Mouse (Mus musculus) myocyte (in vitro differentiated cells): ENCODE data around the gene Ephx4.

Source experiments
- CEBPB ChIP-seq: IDR thresholded peaks from 2 replicates; pipeline ENCODE4 v1.6.1; 2011; ENCODE audit warnings: mild to moderate bottlenecking, moderate library complexity; ENCODE audit not compliant: poor library complexity, insufficient read depth, severe bottlenecking
- E2F4 ChIP-seq: IDR thresholded peaks from one replicate; pipeline ENCODE4 v1.6.1; 2011; ENCODE audit warnings: mild to moderate bottlenecking, control low read depth, moderate library complexity; ENCODE audit not compliant: insufficient read depth
- MAX ChIP-seq: IDR thresholded peaks from one replicate; pipeline ENCODE4 v1.6.1; 2011; ENCODE audit warnings: low read depth, mild to moderate bottlenecking, control low read depth
- MYOD1 ChIP-seq, 3 experiments: IDR thresholded peaks; one replicate each; pipeline ENCODE4 v1.6.1; 2011; ENCODE audit warnings: control low read depth in 2 of 3, low read depth in 2 of 3, mild to moderate bottlenecking in 2 of 3, moderate library complexity in 1 of 3; ENCODE audit not compliant: insufficient read length in 2 of 3, control insufficient read depth in 1 of 3
- MYOG ChIP-seq, 3 experiments: IDR thresholded peaks; one replicate each; pipeline ENCODE4 v1.6.1; 2011; ENCODE audit warnings: control low read depth in 2 of 3, low read depth in 2 of 3, mild to moderate bottlenecking in 2 of 3; ENCODE audit not compliant: insufficient read length in 2 of 3, control insufficient read depth in 1 of 3, insufficient read depth in 1 of 3
- POLR2A ChIP-seq: IDR thresholded peaks from one replicate; pipeline ENCODE4 v1.6.1; 2011; ENCODE audit warnings: low read depth, mild to moderate bottlenecking, control low read depth, moderate library complexity; ENCODE audit not compliant: insufficient read length
- POLR2AphosphoS2 ChIP-seq: IDR thresholded peaks from one replicate; pipeline ENCODE4 v1.6.1; 2011; ENCODE audit warnings: low read depth, control low read depth; ENCODE audit not compliant: insufficient read length
- REST ChIP-seq: IDR thresholded peaks from one replicate; pipeline ENCODE4 v1.6.1; 2011; ENCODE audit warnings: mild to moderate bottlenecking, control low read depth, moderate library complexity; ENCODE audit not compliant: insufficient read depth, insufficient read length
- SRF ChIP-seq: IDR thresholded peaks from one replicate; pipeline ENCODE4 v1.6.1; 2011; ENCODE audit warnings: low read depth; ENCODE audit not compliant: control insufficient read depth, insufficient read length
- TCF3 ChIP-seq: IDR thresholded peaks from one replicate; pipeline ENCODE4 v1.6.1; 2011; ENCODE audit warnings: low read depth, control low read depth; ENCODE audit not compliant: insufficient read length
- USF1 ChIP-seq: IDR thresholded peaks from one replicate; pipeline ENCODE4 v1.6.1; 2011; ENCODE audit warnings: low read depth, mild to moderate bottlenecking, control low read depth, moderate library complexity

DNA sequence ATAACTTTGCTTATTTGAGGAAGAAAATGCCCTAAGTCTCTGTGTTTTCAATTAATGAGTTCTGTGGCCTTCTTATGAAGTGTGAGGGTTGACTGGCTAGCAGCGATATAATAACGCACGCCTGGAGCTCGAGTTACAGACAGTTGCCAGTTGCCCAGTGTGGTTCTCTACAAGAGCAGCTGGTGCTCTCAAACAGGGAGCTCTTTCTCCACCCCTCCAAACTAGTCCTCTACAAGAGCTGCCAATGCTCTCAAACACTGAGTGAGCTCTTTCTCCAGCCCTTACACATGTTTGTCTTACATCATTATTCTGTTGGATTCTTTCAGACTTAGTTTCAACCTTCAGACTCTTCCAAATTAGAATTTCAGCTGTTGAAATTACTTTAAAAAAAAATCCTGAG is 8.8 kb downstream of the Ephx4 start:
- TF ChIP-seq POLR2A = no peak
- no peak for TF ChIP-seq REST
- TF ChIP-seq MYOD1 (IDR thresholded peaks at IDR 0.05; ENCODE audit: control insufficient read depth in 1 of 3, insufficient read length in 2 of 3, low read depth in 2 of 3) = peak; percentile 61 to 80 (median 69)
- no peak for TF ChIP-seq MAX
- TF ChIP-seq E2F4 = no peak
- TF ChIP-seq TCF3 = peak; percentile 9
- TF ChIP-seq CEBPB = no peak
- TF ChIP-seq MYOG (IDR thresholded peaks at IDR 0.05; ENCODE audit: control insufficient read depth in 1 of 3, insufficient read depth in 1 of 3, insufficient read length in 2 of 3, low read depth in 2 of 3) = peak in 2 of 3 experiments; percentile 84 to 92
- no peak for TF ChIP-seq USF1
- TF ChIP-seq POLR2AphosphoS2 = no peak
- no peak for TF ChIP-seq SRF
